Mouse (Mus musculus): ENCODE data around the gene Spns1. TPM values are rescaled to one million over a fixed set of nuclear protein-coding genes. Genes with fewer than 3 reads are reported as not detected.
"Not testable (repeated sequence)": the region's sequence is repeated elsewhere in the genome, so short reads cannot be mapped to it uniquely, and the experiment has no call there.

Gene Spns1
- polyA plus RNA-seq, 1 experiment from 2014 or later: 39.5 TPM

GRCm38 (mm10) chr7:126340206-126340618 lies 37.0 kb downstream of the Spns1 start:
- no peaks in the 10 kb centered on the region for H3K4me1 ChIP-seq (ENCODE audit: control insufficient read depth, insufficient read depth, low read length)
- no peaks in the 10 kb centered on the region for H3K9me3 ChIP-seq (ENCODE audit: control insufficient read depth, low read depth, low read length)
- H3K27me3 ChIP-seq (ENCODE audit: control insufficient read depth, insufficient read depth, low read length): no peaks in the 10 kb centered on the region
- H3K4me3 ChIP-seq (ENCODE audit: low read depth, low read length): no peak overlapping the region
- H3K27ac ChIP-seq (ENCODE audit: low read length): no peak overlapping the region
- WGBS: 72% methylated on average over 6 of the region's 6 CpGs
- no peak overlapping the region for H3K9ac ChIP-seq (replicated peaks; ENCODE audit: low read depth, low read length)
- H3K36me3 ChIP-seq (ENCODE audit: control insufficient read depth, insufficient read depth, low read length): no peaks in the 10 kb centered on the region
- no peak overlapping the region for H3K4me2 ChIP-seq (replicated peaks; ENCODE audit: low read depth, low read length)
- no peak for ATAC-seq (ENCODE audit: insufficient number of reproducible peaks, insufficient read depth, low FRiP score, low read depth)

GRCm38 (mm10) chr7:126339521-126339971 lies 37.7 kb downstream of the Spns1 start:
- no peak overlapping the region for H3K9ac ChIP-seq (replicated peaks; ENCODE audit: low read depth, low read length)
- H3K4me3 ChIP-seq (ENCODE audit: low read depth, low read length): no peak overlapping the region
- H3K4me1 ChIP-seq (ENCODE audit: control insufficient read depth, insufficient read depth, low read length): no peaks in the 10 kb centered on the region
- ATAC-seq (ENCODE audit: insufficient number of reproducible peaks, insufficient read depth, low FRiP score, low read depth): no peak
- no peaks in the 10 kb centered on the region for H3K27me3 ChIP-seq (ENCODE audit: control insufficient read depth, insufficient read depth, low read length)
- WGBS: 77% methylated on average over 8 of the region's 8 CpGs
- H3K4me2 ChIP-seq (replicated peaks; ENCODE audit: low read depth, low read length): no peak overlapping the region
- H3K9me3 ChIP-seq (ENCODE audit: control insufficient read depth, low read depth, low read length): no peaks in the 10 kb centered on the region
- H3K27ac ChIP-seq (ENCODE audit: low read length): no peak overlapping the region
- no peaks in the 10 kb centered on the region for H3K36me3 ChIP-seq (ENCODE audit: control insufficient read depth, insufficient read depth, low read length)

- no peak for ATAC-seq (ENCODE audit: insufficient number of reproducible peaks, insufficient read depth, low FRiP score, low read depth)
- H3K4me2 ChIP-seq (replicated peaks; ENCODE audit: low read depth, low read length): no peak overlapping the region
- H3K9ac ChIP-seq (replicated peaks; ENCODE audit: low read depth, low read length): no peak overlapping the region
- WGBS: 81% methylated on average over 8 of the region's 8 CpGs
- H3K36me3 ChIP-seq (ENCODE audit: control insufficient read depth, insufficient read depth, low read length): no peaks in the 10 kb centered on the region
- no peaks in the 10 kb centered on the region for H3K9me3 ChIP-seq (ENCODE audit: control insufficient read depth, low read depth, low read length)
- no peak overlapping the region for H3K4me3 ChIP-seq (ENCODE audit: low read depth, low read length)
- H3K4me1 ChIP-seq (ENCODE audit: control insufficient read depth, insufficient read depth, low read length): no peaks in the 10 kb centered on the region
- H3K27ac ChIP-seq (ENCODE audit: low read length): no peak overlapping the region
- H3K27me3 ChIP-seq (ENCODE audit: control insufficient read depth, insufficient read depth, low read length): no peaks in the 10 kb centered on the region
Observed at GRCm38 (mm10) chr7:126338906-126339305, 38.3 kb downstream of the Spns1 start.

GRCm38 (mm10) chr7:126335556-126335955 lies 41.7 kb downstream of the Spns1 start:
- Histone ChIP-seq H3K36me3 (ENCODE audit: control insufficient read depth, insufficient read depth, low read length) (no peaks in the 10 kb centered on the region), H3K27ac (ENCODE audit: low read length) (no peak overlapping the region), H3K27me3 (ENCODE audit: control insufficient read depth, insufficient read depth, low read length) (no peaks in the 10 kb centered on the region), H3K4me1 (ENCODE audit: control insufficient read depth, insufficient read depth, low read length) (no peaks in the 10 kb centered on the region), H3K9me3 (ENCODE audit: control insufficient read depth, low read depth, low read length) (no peaks in the 10 kb centered on the region), H3K4me2 (replicated peaks; ENCODE audit: low read depth, low read length) (no peak overlapping the region), H3K9ac (replicated peaks; ENCODE audit: low read depth, low read length) (no peak overlapping the region), H3K4me3 (ENCODE audit: low read depth, low read length) (no peak overlapping the region)
- 83% methylated on average over 1 of the region's 1 CpGs for WGBS
- no peak for ATAC-seq (ENCODE audit: insufficient number of reproducible peaks, insufficient read depth, low FRiP score, low read depth)

GRCm38 (mm10) chr7:126332691-126333090 lies 44.6 kb downstream of the Spns1 start:
- H3K36me3 ChIP-seq (ENCODE audit: control insufficient read depth, insufficient read depth, low read length): no peaks in the 10 kb centered on the region
- ATAC-seq (ENCODE audit: insufficient number of reproducible peaks, insufficient read depth, low FRiP score, low read depth): no peak
- H3K27ac ChIP-seq (ENCODE audit: low read length): no peak overlapping the region
- no peaks in the 10 kb centered on the region for H3K27me3 ChIP-seq (ENCODE audit: control insufficient read depth, insufficient read depth, low read length)
- H3K4me1 ChIP-seq (ENCODE audit: control insufficient read depth, insufficient read depth, low read length): no peaks in the 10 kb centered on the region
- no peak overlapping the region for H3K4me2 ChIP-seq (replicated peaks; ENCODE audit: low read depth, low read length)
- H3K9me3 ChIP-seq (ENCODE audit: control insufficient read depth, low read depth, low read length): no peaks in the 10 kb centered on the region
- WGBS: 69% methylated on average over 3 of the region's 3 CpGs
- H3K9ac ChIP-seq (replicated peaks; ENCODE audit: low read depth, low read length): no peak overlapping the region
- no peak overlapping the region for H3K4me3 ChIP-seq (ENCODE audit: low read depth, low read length)

GRCm38 (mm10) chr7:126330693-126331092 lies 46.6 kb downstream of the Spns1 start:
- H3K27me3 ChIP-seq (ENCODE audit: control insufficient read depth, insufficient read depth, low read length): no peaks in the 10 kb centered on the region
- H3K4me2 ChIP-seq (replicated peaks; ENCODE audit: low read depth, low read length): no peak overlapping the region
- H3K36me3 ChIP-seq (ENCODE audit: control insufficient read depth, insufficient read depth, low read length): no peaks in the 10 kb centered on the region
- H3K4me3 ChIP-seq (ENCODE audit: low read depth, low read length): no peak overlapping the region
- H3K9ac ChIP-seq (replicated peaks; ENCODE audit: low read depth, low read length): no peak overlapping the region
- no peak overlapping the region for H3K27ac ChIP-seq (ENCODE audit: low read length)
- no peaks in the 10 kb centered on the region for H3K4me1 ChIP-seq (ENCODE audit: control insufficient read depth, insufficient read depth, low read length)
- no peak for ATAC-seq (ENCODE audit: insufficient number of reproducible peaks, insufficient read depth, low FRiP score, low read depth)
- no peaks in the 10 kb centered on the region for H3K9me3 ChIP-seq (ENCODE audit: control insufficient read depth, low read depth, low read length)
- WGBS: 48% methylated on average over 2 of the region's 2 CpGs

- no peak overlapping the region for H3K4me3 ChIP-seq (ENCODE audit: low read depth, low read length)
- H3K27ac ChIP-seq (ENCODE audit: low read length): no peak overlapping the region
- no peaks in the 10 kb centered on the region for H3K27me3 ChIP-seq (ENCODE audit: control insufficient read depth, insufficient read depth, low read length)
- H3K9ac ChIP-seq (replicated peaks; ENCODE audit: low read depth, low read length): no peak overlapping the region
- WGBS: 84% methylated on average over 9 of the region's 9 CpGs
- ATAC-seq (ENCODE audit: insufficient number of reproducible peaks, insufficient read depth, low FRiP score, low read depth): no peak
- H3K9me3 ChIP-seq (ENCODE audit: control insufficient read depth, low read depth, low read length): no peaks in the 10 kb centered on the region
- no peaks in the 10 kb centered on the region for H3K4me1 ChIP-seq (ENCODE audit: control insufficient read depth, insufficient read depth, low read length)
- H3K36me3 ChIP-seq (ENCODE audit: control insufficient read depth, insufficient read depth, low read length): no peaks in the 10 kb centered on the region
- H3K4me2 ChIP-seq (replicated peaks; ENCODE audit: low read depth, low read length): no peak overlapping the region
Observed at GRCm38 (mm10) chr7:126329907-126330645, 47.2 kb downstream of the Spns1 start.

GRCm38 (mm10) chr7:126328848-126329247 lies 48.4 kb downstream of the Spns1 start:
- H3K27ac ChIP-seq (ENCODE audit: low read length); H3K4me2 ChIP-seq (replicated peaks; ENCODE audit: low read depth, low read length); H3K9me3 ChIP-seq (ENCODE audit: control insufficient read depth, low read depth, low read length); H3K4me1 ChIP-seq (ENCODE audit: control insufficient read depth, insufficient read depth, low read length); H3K36me3 ChIP-seq (ENCODE audit: control insufficient read depth, insufficient read depth, low read length); H3K4me3 ChIP-seq (ENCODE audit: low read depth, low read length); H3K27me3 ChIP-seq (ENCODE audit: control insufficient read depth, insufficient read depth, low read length); H3K9ac ChIP-seq (replicated peaks; ENCODE audit: low read depth, low read length); ATAC-seq (ENCODE audit: insufficient number of reproducible peaks, insufficient read depth, low FRiP score, low read depth): not testable (repeated sequence)
- WGBS: 91% methylated on average over 4 of the region's 6 CpGs
